Mouse (Mus musculus): ENCODE measurements at regions not wholly inside any gene's neighbourhood (a gene's known extent, or its start where the extent isn't known, plus 50 kb on each side); places are given as distances from the start of the nearest gene placed in this dataset.
A peak's percentile ranks its signal among the peaks of the same experiment; 100 is the strongest.

GRCm38 (mm10) chr19:56190222-56190621 lies 96.7 kb upstream of the Habp2 start:
- DNase-seq, result no peak

GRCm38 (mm10) chr19:56198474-56199236 lies 88.3 kb upstream of the Habp2 start:
- no peak for DNase-seq

- no peak for DNase-seq
These were observed 87.4 kb upstream of the Habp2 start for GRCm38 (mm10) chr19:56199401-56200150.

GRCm38 (mm10) chr19:56201007-56201682 lies 85.8 kb upstream of the Habp2 start:
- DNase-seq, result peak; percentile 16 to 25

GRCm38 (mm10) chr19:56201738-56202480 lies 85.0 kb upstream of the Habp2 start:
- DNase-seq, result peak; percentile 69 to 71

- no peak for DNase-seq
These were observed 84.3 kb upstream of the Habp2 start for GRCm38 (mm10) chr19:56202481-56203130.

GRCm38 (mm10) chr19:56218536-56218935 lies 68.4 kb upstream of the Habp2 start:
- no peak for DNase-seq

GRCm38 (mm10) chr19:56220724-56221407 lies 66.1 kb upstream of the Habp2 start:
- DNase-seq, result peak in 1 of 2 experiments; percentile 11

- DNase-seq, result no peak
These were observed 64.4 kb upstream of the Habp2 start for GRCm38 (mm10) chr19:56222496-56222895.

- no peak for DNase-seq
These were observed 61.9 kb upstream of the Habp2 start for GRCm38 (mm10) chr19:56225039-56225438.

GRCm38 (mm10) chr19:56225518-56225917 lies 61.4 kb upstream of the Habp2 start:
- no peak for DNase-seq

- no peak for DNase-seq
These were observed 58.4 kb upstream of the Habp2 start for GRCm38 (mm10) chr19:56228586-56228985.

GRCm38 (mm10) chr19:56231430-56231829 lies 55.5 kb upstream of the Habp2 start:
- DNase-seq, result no peak

- DNase-seq, result peak in 1 of 2 experiments; percentile 16
These were observed 55.1 kb upstream of the Habp2 start for GRCm38 (mm10) chr19:56231849-56232248.

GRCm38 (mm10) chr19:56232269-56232668 lies 54.7 kb upstream of the Habp2 start:
- DNase-seq, result no peak

- DNase-seq, result no peak
These were observed 54.0 kb upstream of the Habp2 start for GRCm38 (mm10) chr19:56232950-56233349.

GRCm38 (mm10) chr19:56235040-56235439 lies 51.9 kb upstream of the Habp2 start:
- no peak for DNase-seq
